Comparison of ENCODE assay signal across 9 mouse cellular contexts in genomic region chr8:4256911-4257310, GRCm38 (mm10). TPM values are rescaled to one million over a fixed set of nuclear protein-coding genes. Genes with fewer than 3 reads are reported as not detected.
DNase-seq lines count a peak whose midpoint lies in the region; ATAC-seq and TF ChIP-seq lines count a peak whose summit lies in the region.
"Had no signal": no experiment of that assay in that cellular context is flagged by ENCODE, and none has a peak within 500 bp of the region (broad histone marks: within the 10 kb centered on the region; RNA-seq: fewer than 3 reads in every experiment).

No protein-coding gene starts in this region.

- peak overlapping the region; percentile 53; the same call in 1 of the 2 replicates for H3K4me3 ChIP-seq in hindbrain, embryonic 14.5 days (replicated peaks; ENCODE audit: low read length)
- peak overlapping the region; percentile 91; the same call in 1 of the 2 replicates for H3K4me3 ChIP-seq in midbrain, embryonic 10.5 days
- no peak overlapping the region for H3K4me3 ChIP-seq in stomach, postnatal 0 days (ENCODE audit: low read depth, low read length)
- no peak overlapping the region for H3K4me3 ChIP-seq in lung, adult 2 months (replicated peaks; ENCODE audit: extremely low read depth, low read depth, low read length)

- intact Hi-C loops in left cerebral cortex, postnatal 4 days (cut with DNase I) = no loop called here

- H3K9ac ChIP-seq in hindbrain, embryonic 14.5 days = peak overlapping the region; percentile 75
- H3K9ac ChIP-seq in stomach, postnatal 0 days (ENCODE audit: low read length) = no peak overlapping the region

- DNase-seq in left cerebral cortex, adult 11 months (ENCODE audit: low spot score) = peak; percentile 81
- no peak for DNase-seq in left cerebral cortex, postnatal 4 days
- DNase-seq in hindbrain, embryonic 14.5 days (ENCODE audit: low spot score) = no peak
- DNase-seq in midbrain, embryonic 10.5 days (ENCODE audit: low spot score) = no peak
- DNase-seq in stomach, postnatal 0 days (ENCODE audit: low spot score) = no peak
- no peak for DNase-seq in liver
- DNase-seq in B cell, adult 2 months = no peak
- DNase-seq in lung, adult 2 months = no peak
- DNase-seq: cerebellum, postnatal 36 days had no signal

- peaks cover 34% of the 10 kb centered on the region for H3K4me1 ChIP-seq in hindbrain, embryonic 14.5 days (replicated peaks; ENCODE audit: control insufficient read depth, insufficient read depth, low read length)
- peaks cover 50% of the 10 kb centered on the region for H3K4me1 ChIP-seq in midbrain, embryonic 10.5 days
- H3K4me1 ChIP-seq in stomach, postnatal 0 days (replicated peaks; ENCODE audit: control insufficient read depth, insufficient read depth) = peaks cover 3% of the 10 kb centered on the region; the same call in 1 of the 2 replicates
- peaks cover 15% of the 10 kb centered on the region for H3K4me1 ChIP-seq in lung, adult 2 months (ENCODE audit: control insufficient read depth, insufficient read depth, low read length)

- H3K27me3 ChIP-seq in hindbrain, embryonic 14.5 days (ENCODE audit: control insufficient read depth, insufficient read depth, low read length) = no peaks in the 10 kb centered on the region
- no peaks in the 10 kb centered on the region for H3K27me3 ChIP-seq in midbrain, embryonic 10.5 days (ENCODE audit: low read depth, poor library complexity, severe bottlenecking)
- no peaks in the 10 kb centered on the region for H3K27me3 ChIP-seq in stomach, postnatal 0 days (ENCODE audit: control insufficient read depth, insufficient read depth, low read length)

- TF ChIP-seq CTCF in stomach, postnatal 0 days (IDR thresholded peaks at IDR 0.05; ENCODE audit: low read depth) = no peak
- TF ChIP-seq CTCF in lung, adult 2 months (IDR thresholded peaks at IDR 0.05; ENCODE audit: insufficient read depth, low read length) = no peak

- no peak for ATAC-seq in hindbrain, embryonic 14.5 days (ENCODE audit: low FRiP score)
- no peak for ATAC-seq in stomach, postnatal 0 days (ENCODE audit: low FRiP score, low TSS enrichment)

- TF ChIP-seq EP300 in stomach, postnatal 0 days (optimal IDR thresholded peaks at IDR 0.05) = no peak

- peak overlapping the region; percentile 38; the same call in 1 of the 2 replicates for H3K27ac ChIP-seq in hindbrain, embryonic 14.5 days
- H3K27ac ChIP-seq in midbrain, embryonic 10.5 days (replicated peaks) = peak overlapping the region; percentile 99; the same call in 1 of the 2 replicates
- H3K27ac ChIP-seq in stomach, postnatal 0 days (replicated peaks) = peak overlapping the region; percentile 82

- WGBS in hindbrain, embryonic 14.5 days = 52% methylated on average over 4 of the region's 4 CpGs
- 76% methylated on average over 4 of the region's 4 CpGs for WGBS in midbrain, embryonic 10.5 days
- 45% methylated on average over 4 of the region's 4 CpGs for WGBS in stomach, postnatal 0 days
- 41% methylated on average over 4 of the region's 4 CpGs for WGBS in lung, adult 2 months

- H3K4me2 ChIP-seq in hindbrain, embryonic 14.5 days (replicated peaks) = peak overlapping the region; percentile 61
- H3K4me2 ChIP-seq in stomach, postnatal 0 days (replicated peaks; ENCODE audit: low read depth) = no peak overlapping the region

- H3K9me3 ChIP-seq in hindbrain, embryonic 14.5 days (ENCODE audit: control insufficient read depth, low read length) = no peaks in the 10 kb centered on the region
- H3K9me3 ChIP-seq in midbrain, embryonic 10.5 days (replicated peaks) = no peaks in the 10 kb centered on the region
- no peaks in the 10 kb centered on the region for H3K9me3 ChIP-seq in stomach, postnatal 0 days (ENCODE audit: control insufficient read depth, low read length)

- no peak for TF ChIP-seq POLR2A in lung, adult 2 months (IDR thresholded peaks at IDR 0.05; ENCODE audit: borderline replicate concordance, extremely low read depth, low read depth, low read length)

- H3K36me3 ChIP-seq in hindbrain, embryonic 14.5 days (replicated peaks; ENCODE audit: control insufficient read depth, insufficient read depth) = peaks cover 50% of the 10 kb centered on the region
- H3K36me3 ChIP-seq in midbrain, embryonic 10.5 days = peaks cover 65% of the 10 kb centered on the region
- H3K36me3 ChIP-seq in stomach, postnatal 0 days (ENCODE audit: control insufficient read depth, insufficient read depth, low read length) = peaks cover 13% of the 10 kb centered on the region

RNA-seq across cellular contexts. Expression of gene Ctxn1, which starts 2.2 kb away (rescaled TPM):
- 100 to 1,000 TPM; 421 to 425 TPM for total RNA-seq in left cerebral cortex, postnatal 4 days (2021)
- polyA plus RNA-seq in hindbrain, embryonic 14.5 days (2014; fragmentation: Nextera tagmentation; extraction: Ambion mirVana) = 219 and 235 TPM in 2 replicates
- polyA plus RNA-seq in midbrain, embryonic 10.5 days (2016; fragmentation: Nextera tagmentation; extraction: Ambion mirVana) = 122 and 148 TPM in 2 replicates
- polyA plus RNA-seq in stomach, postnatal 0 days (2015; fragmentation: Nextera tagmentation; extraction: Ambion mirVana) = 43.9 and 53.1 TPM in 2 replicates
- polyA plus RNA-seq in lung, adult 2 months (2012; rRNA removed) = 33.4 and 41.4 TPM in 2 replicates

RNA-seq across cellular contexts. Expression of gene Snapc2, which starts 4.0 kb away (rescaled TPM):
- total RNA-seq in left cerebral cortex, postnatal 4 days (2021) = 10 to 100 TPM; 32.6 to 34.4 TPM
- 62.3 and 65.1 TPM in 2 replicates for polyA plus RNA-seq in hindbrain, embryonic 14.5 days (2014; fragmentation: Nextera tagmentation; extraction: Ambion mirVana)
- 65.2 and 68.0 TPM in 2 replicates for polyA plus RNA-seq in midbrain, embryonic 10.5 days (2016; fragmentation: Nextera tagmentation; extraction: Ambion mirVana)
- 33.8 and 35.6 TPM in 2 replicates for polyA plus RNA-seq in stomach, postnatal 0 days (2015; fragmentation: Nextera tagmentation; extraction: Ambion mirVana)
- polyA plus RNA-seq in lung, adult 2 months (2012; rRNA removed) = 25.0 and 34.5 TPM in 2 replicates

RNA-seq across cellular contexts. Expression of gene Tgfbr3l, which starts 8.9 kb away (rescaled TPM):
- 10 to 100 TPM in 1 of 2 experiments, 1 to 10 TPM in 1; 8.7 to 12.9 TPM for total RNA-seq in left cerebral cortex, postnatal 4 days (2021)
- 2.5 and 3.3 TPM in 2 replicates for polyA plus RNA-seq in hindbrain, embryonic 14.5 days (2014; fragmentation: Nextera tagmentation; extraction: Ambion mirVana)
- polyA plus RNA-seq in midbrain, embryonic 10.5 days (2016; fragmentation: Nextera tagmentation; extraction: Ambion mirVana) = 2.6 and 3.6 TPM in 2 replicates
- 1.1 and 1.7 TPM in 2 replicates for polyA plus RNA-seq in stomach, postnatal 0 days (2015; fragmentation: Nextera tagmentation; extraction: Ambion mirVana)
- polyA plus RNA-seq in lung, adult 2 months (2012; rRNA removed) = 22.7 and 56.3 TPM in 2 replicates

RNA-seq across cellular contexts. Expression of gene Gm49320, which starts 18.2 kb away (rescaled TPM):
- under 1 TPM in 1 of 2 experiments, not detected in 1; 0.74 TPM for total RNA-seq in left cerebral cortex, postnatal 4 days (2021)
- 1.0 and 1.6 TPM in 2 replicates for polyA plus RNA-seq in hindbrain, embryonic 14.5 days (2014; fragmentation: Nextera tagmentation; extraction: Ambion mirVana)
- polyA plus RNA-seq in midbrain, embryonic 10.5 days (2016; fragmentation: Nextera tagmentation; extraction: Ambion mirVana) = 0.43 and 1.3 TPM in 2 replicates
- polyA plus RNA-seq in stomach, postnatal 0 days (2015; fragmentation: Nextera tagmentation; extraction: Ambion mirVana) = 0.42 and 0.56 TPM in 2 replicates
- 1.3 and 1.6 TPM in 2 replicates for polyA plus RNA-seq in lung, adult 2 months (2012; rRNA removed)

RNA-seq across cellular contexts. Expression of gene Map2k7, which starts 18.4 kb away (rescaled TPM):
- 10 to 100 TPM; 62.9 to 65.4 TPM for total RNA-seq in left cerebral cortex, postnatal 4 days (2021)
- 19.5 and 21.4 TPM in 2 replicates for polyA plus RNA-seq in hindbrain, embryonic 14.5 days (2014; fragmentation: Nextera tagmentation; extraction: Ambion mirVana)
- 31.5 and 39.0 TPM in 2 replicates for polyA plus RNA-seq in midbrain, embryonic 10.5 days (2016; fragmentation: Nextera tagmentation; extraction: Ambion mirVana)
- 15.7 and 19.8 TPM in 2 replicates for polyA plus RNA-seq in stomach, postnatal 0 days (2015; fragmentation: Nextera tagmentation; extraction: Ambion mirVana)
- 30.8 and 49.9 TPM in 2 replicates for polyA plus RNA-seq in lung, adult 2 months (2012; rRNA removed)

Comparison
In these comparisons a context has a peak if more than half of its experiments do, and no peak if none do; other contexts are left out.
1. H3K27ac ChIP-seq: peak in every context shown above with its lines; median percentile 99 in midbrain, embryonic 10.5 days; 82 in stomach, postnatal 0 days; 38 in hindbrain, embryonic 14.5 days.
2. H3K4me3 ChIP-seq: peak in hindbrain, embryonic 14.5 days (single experiment) and midbrain, embryonic 10.5 days (single experiment); none in stomach, postnatal 0 days (single experiment) and lung, adult 2 months (single experiment).